Mouse (Mus musculus) MEL (cell line): ENCODE data around the gene Casr. TPM values are rescaled to one million over a fixed set of nuclear protein-coding genes. Genes with fewer than 3 reads are reported as not detected.

Experiments used
- DNase-seq: peaks from one replicate; pipeline ENCODE4 v3.0.0; 2011; ENCODE audit warnings: low read depth, low spot score
- H3K27ac ChIP-seq: 2 replicates; pipeline ENCODE4 v1.5.1; 2012; ENCODE audit warnings: low read depth, mild to moderate bottlenecking, control low read depth, low read length, moderate library complexity; ENCODE audit not compliant: control insufficient read depth
- H3K27me3 ChIP-seq, 2 experiments: fragments of 150-350 bp in 1 of 2; sonication (generic) in 1 of 2; 2 replicates each; pipeline ENCODE4 v1.6.1; 2012; ENCODE audit warnings: low read length in 2 of 2, mild to moderate bottlenecking in 2 of 2, improper control_type of control experiment in 1 of 2, moderate library complexity in 1 of 2; ENCODE audit not compliant: insufficient read depth in 2 of 2, control insufficient read depth in 1 of 2
- H3K36me3 ChIP-seq, 2 experiments: 2 replicates each; pipeline ENCODE4 v1.6.1; 2012 to 2014; ENCODE audit warnings: low read length in 2 of 2, improper control_type of control experiment in 1 of 2, inconsistent platforms in 1 of 2, mild to moderate bottlenecking in 1 of 2; ENCODE audit not compliant: insufficient read depth in 2 of 2, control insufficient read depth in 1 of 2
- H3K4me1 ChIP-seq, 2 experiments: fragments of 150-350 bp in 1 of 2; sonication (generic) in 1 of 2; 2 replicates each; pipeline ENCODE4 v1.6.1; 2012; ENCODE audit warnings: low read length in 2 of 2, improper control_type of control experiment in 1 of 2, mild to moderate bottlenecking in 1 of 2; ENCODE audit not compliant: insufficient read depth in 2 of 2, control insufficient read depth in 1 of 2
- H3K4me3 ChIP-seq, 2 experiments: fragments of 150-350 bp in 1 of 2; sonication (generic) in 1 of 2; 2 replicates each; pipeline ENCODE4 v1.5.1; 2012; ENCODE audit warnings: low read depth in 2 of 2, low read length in 2 of 2, mild to moderate bottlenecking in 2 of 2, moderate library complexity in 2 of 2, control low read depth in 1 of 2, improper control_type of control experiment in 1 of 2; ENCODE audit not compliant: control insufficient read depth in 1 of 2, insufficient read depth in 1 of 2
- H3K79me2 ChIP-seq: 2 replicates; pipeline ENCODE4 v1.6.1; 2012; ENCODE audit warnings: mild to moderate bottlenecking, low read length, moderate library complexity; ENCODE audit not compliant: control insufficient read depth, poor library complexity, insufficient read depth
- H3K9ac ChIP-seq: 2 replicates; pipeline ENCODE4 v1.6.1; 2012; ENCODE audit warnings: low read depth, mild to moderate bottlenecking, control low read depth, low read length, moderate library complexity; ENCODE audit not compliant: control insufficient read depth, poor library complexity, severe bottlenecking
- H3K9me3 ChIP-seq: fragments of 150-350 bp; sonication (generic); replicated peaks from 2 replicates; pipeline ENCODE4 v1.6.1; 2012; ENCODE audit warnings: mild to moderate bottlenecking, low read length, improper control_type of control experiment, moderate library complexity; ENCODE audit not compliant: insufficient read depth
- BHLHE40 ChIP-seq: IDR thresholded peaks from 2 replicates; pipeline ENCODE4 v1.6.1; 2012; ENCODE audit warnings: low read depth, mild to moderate bottlenecking, inconsistent platforms, low read length, improper control_type of control experiment, borderline replicate concordance
- CTCF ChIP-seq, 3 experiments: IDR thresholded peaks in 2 of 3; conservative IDR thresholded peaks in 1 of 3; 2 replicates each; pipeline ENCODE4 v1.5.1; 2011 to 2012; ENCODE audit warnings: low read length in 3 of 3, low read depth in 2 of 3, mild to moderate bottlenecking in 2 of 3, improper control_type of control experiment in 1 of 3, inconsistent platforms in 1 of 3, mixed read lengths in 1 of 3, moderate library complexity in 1 of 3; ENCODE audit not compliant: control insufficient read depth in 1 of 3, insufficient read depth in 1 of 3, poor library complexity in 1 of 3, severe bottlenecking in 1 of 3
- ELF1 ChIP-seq: IDR thresholded peaks from 2 replicates; pipeline ENCODE4 v1.6.1; 2014; ENCODE audit warnings: low read depth, mild to moderate bottlenecking, inconsistent platforms, low read length, improper control_type of control experiment, moderate library complexity
- EP300 ChIP-seq, 2 experiments: IDR thresholded peaks; 2 replicates each; pipeline ENCODE4 v1.6.1; 2011; ENCODE audit warnings: improper control_type of control experiment in 2 of 2, low read length in 2 of 2, low read depth in 1 of 2, mild to moderate bottlenecking in 1 of 2
- ETS1 ChIP-seq: IDR thresholded peaks from 2 replicates; pipeline ENCODE4 v1.6.1; 2012; ENCODE audit warnings: low read depth, mild to moderate bottlenecking, inconsistent platforms, low read length, improper control_type of control experiment, moderate library complexity
- GABPA ChIP-seq: IDR thresholded peaks from 2 replicates; pipeline ENCODE4 v1.6.1; 2012; ENCODE audit warnings: low read depth, mild to moderate bottlenecking, inconsistent platforms, low read length, improper control_type of control experiment, moderate library complexity
- GATA1 ChIP-seq: IDR thresholded peaks from 2 replicates; pipeline ENCODE4 v1.6.1; 2011; ENCODE audit warnings: low read depth, low read length, improper control_type of control experiment
- HCFC1 ChIP-seq: IDR thresholded peaks from 2 replicates; pipeline ENCODE4 v1.6.1; 2012; ENCODE audit warnings: low read depth, mild to moderate bottlenecking, inconsistent platforms, low read length, improper control_type of control experiment, moderate library complexity
- MAFK ChIP-seq: IDR thresholded peaks from 2 replicates; pipeline ENCODE4 v1.6.1; 2011; ENCODE audit warnings: low read depth, mild to moderate bottlenecking, low read length, improper control_type of control experiment, borderline replicate concordance
- MAZ ChIP-seq: IDR thresholded peaks from 2 replicates; pipeline ENCODE4 v1.6.1; 2012; ENCODE audit warnings: low read depth, mild to moderate bottlenecking, inconsistent platforms, low read length, improper control_type of control experiment
- MEF2A ChIP-seq: IDR thresholded peaks from 2 replicates; pipeline ENCODE4 v1.6.1; 2014; ENCODE audit warnings: low read depth, mild to moderate bottlenecking, inconsistent platforms, low read length, improper control_type of control experiment; ENCODE audit not compliant: poor library complexity, insufficient replicate concordance, severe bottlenecking; ENCODE audit errors: extremely low read depth
- MXI1 ChIP-seq: IDR thresholded peaks from 2 replicates; pipeline ENCODE4 v1.6.1; 2011; ENCODE audit warnings: mild to moderate bottlenecking, low read depth, low read length, improper control_type of control experiment
- MYB ChIP-seq: IDR thresholded peaks from 2 replicates; pipeline ENCODE4 v1.6.1; 2011; ENCODE audit warnings: mild to moderate bottlenecking, low read depth, low read length, improper control_type of control experiment
- POLR2A ChIP-seq, 2 experiments: IDR thresholded peaks; 2 replicates each; pipeline ENCODE4 v1.6.1; 2011 to 2012; ENCODE audit warnings: low read length in 2 of 2, mild to moderate bottlenecking in 2 of 2, control low read depth in 1 of 2, improper control_type of control experiment in 1 of 2, low read depth in 1 of 2, moderate library complexity in 1 of 2; ENCODE audit not compliant: control insufficient read depth in 1 of 2, insufficient read depth in 1 of 2, poor library complexity in 1 of 2
- POLR2AphosphoS2 ChIP-seq: IDR thresholded peaks from 2 replicates; pipeline ENCODE4 v1.6.1; 2011; ENCODE audit warnings: low read length, improper control_type of control experiment
- RAD21 ChIP-seq: IDR thresholded peaks from 2 replicates; pipeline ENCODE4 v1.6.1; 2011; ENCODE audit warnings: mild to moderate bottlenecking, low read depth, low read length, improper control_type of control experiment
- RCOR1 ChIP-seq: IDR thresholded peaks from 2 replicates; pipeline ENCODE4 v1.6.1; 2012; ENCODE audit warnings: low read depth, mild to moderate bottlenecking, inconsistent platforms, low read length, improper control_type of control experiment
- SIN3A ChIP-seq: IDR thresholded peaks from 2 replicates; pipeline ENCODE4 v1.6.1; 2012; ENCODE audit warnings: low read length, improper control_type of control experiment, inconsistent platforms
- SMC3 ChIP-seq: IDR thresholded peaks from 2 replicates; pipeline ENCODE4 v1.6.1; 2011; ENCODE audit warnings: low read depth, low read length, improper control_type of control experiment
- TBP ChIP-seq: IDR thresholded peaks from 2 replicates; pipeline ENCODE4 v1.8.0; 2011; ENCODE audit warnings: low read depth, low read length, improper control_type of control experiment
- TCF12 ChIP-seq: IDR thresholded peaks from 2 replicates; pipeline ENCODE4 v1.6.1; 2014; ENCODE audit warnings: low read depth, mild to moderate bottlenecking, inconsistent platforms, low read length, improper control_type of control experiment, moderate library complexity
- ZC3H11A ChIP-seq: IDR thresholded peaks from 2 replicates; pipeline ENCODE4 v1.6.1; 2012; ENCODE audit warnings: low read depth, mild to moderate bottlenecking, inconsistent platforms, low read length, improper control_type of control experiment
- ZMIZ1 ChIP-seq: IDR thresholded peaks from 2 replicates; pipeline ENCODE4 v1.6.1; 2012; ENCODE audit warnings: low read depth, mild to moderate bottlenecking, inconsistent platforms, low read length, improper control_type of control experiment, moderate library complexity
- polyA plus RNA-seq, 2 experiments: library from polyadenylated mRNA; stranded (reverse) in 1 of 2; unstranded in 1 of 2; fragments of >175 nt in 1 of 2; fragments of >200 nt in 1 of 2; gene quantifications; 2 replicates each; pipeline versions ENCODE4 v1.2.1 to v1.2.4; 2012; ENCODE audit warnings: low replicate concordance in 2 of 2, low read depth in 1 of 2; ENCODE audit not compliant: insufficient read length in 2 of 2, insufficient read depth in 1 of 2, missing spikeins in 1 of 2
- total RNA-seq: library from RNA; depleted of rRNA; stranded (reverse); fragments of 300-350 nt; gene quantifications from 2 replicates; pipeline ENCODE4 v1.2.3, GENCODE M21; 2012

The Casr gene
- total and polyA plus RNA-seq, 3 experiments, result not detected

GRCm38 (mm10) chr16:36473217-36474216, 88.4 kb downstream of the Casr start:
- H3K9ac ChIP-seq, result no peak overlapping the region
- no peak overlapping the region for H3K27ac ChIP-seq
- TF ChIP-seq CTCF (IDR thresholded peaks at IDR 0.05 in 2 of 3, conservative IDR thresholded peaks at IDR 0.05 in 1 of 3; ENCODE audit: control insufficient read depth in 1 of 3, insufficient read depth in 1 of 3, low read depth in 2 of 3, low read length in 3 of 3, poor library complexity in 1 of 3, severe bottlenecking in 1 of 3), result peak; percentile 67 to 81 (median 77)
- no peak for TF ChIP-seq MAZ
- peak; percentile 87 for TF ChIP-seq SMC3
- no peak for TF ChIP-seq RCOR1
- TF ChIP-seq MEF2A, result no peak
- TF ChIP-seq BHLHE40, result no peak
- no peak for TF ChIP-seq TCF12
- TF ChIP-seq POLR2A (IDR thresholded peaks at IDR 0.05; ENCODE audit: control insufficient read depth in 1 of 2, insufficient read depth in 1 of 2, low read depth in 1 of 2, low read length in 2 of 2, poor library complexity in 1 of 2), result no peak
- no peak for TF ChIP-seq MXI1
- peak; percentile 79 for TF ChIP-seq ZC3H11A
- no peak for TF ChIP-seq EP300 (IDR thresholded peaks at IDR 0.05; ENCODE audit: low read depth in 1 of 2, low read length in 2 of 2)
- TF ChIP-seq GABPA, result no peak
- TF ChIP-seq TBP, result no peak
- TF ChIP-seq RAD21, result peak; percentile 83
- TF ChIP-seq MAFK, result no peak
- no peak for TF ChIP-seq SIN3A
- no peak for TF ChIP-seq ETS1
- no peak for TF ChIP-seq ELF1
- no peak for TF ChIP-seq POLR2AphosphoS2
- H3K79me2 ChIP-seq, result no peaks in the 10 kb centered on the region
- DNase-seq, result peak; percentile 36
- H3K4me3 ChIP-seq, result no peak overlapping the region
- no peaks in the 10 kb centered on the region for H3K36me3 ChIP-seq
- no peaks in the 10 kb centered on the region for H3K27me3 ChIP-seq
- H3K4me1 ChIP-seq, result no peaks in the 10 kb centered on the region; a peak in 1 of 4 replicates
- H3K9me3 ChIP-seq, result no peaks in the 10 kb centered on the region

GRCm38 (mm10) chr16:36471066-36471633, 90.8 kb downstream of the Casr start:
- Histone ChIP-seq H3K9me3 (no peaks in the 10 kb centered on the region), H3K27ac (no peak overlapping the region), H3K4me1 (peaks cover 0 to 2% of the 10 kb centered on the region in 2 experiments; a peak in 1 of 4 replicates), H3K9ac (no peak overlapping the region)
- TF ChIP-seq MYB, result no peak
- TF ChIP-seq ZMIZ1, result no peak
- no peak for TF ChIP-seq GATA1
- no peak for TF ChIP-seq BHLHE40
- no peak for TF ChIP-seq HCFC1
- TF ChIP-seq POLR2A (IDR thresholded peaks at IDR 0.05; ENCODE audit: control insufficient read depth in 1 of 2, insufficient read depth in 1 of 2, low read depth in 1 of 2, low read length in 2 of 2, poor library complexity in 1 of 2), result no peak
- TF ChIP-seq, all 39 proteins: peak for 0
- Histone ChIP-seq H3K36me3 (no peaks in the 10 kb centered on the region), H3K79me2 (no peaks in the 10 kb centered on the region), H3K27me3 (no peaks in the 10 kb centered on the region), H3K4me3 (no peak overlapping the region)
- DNase-seq, result no peak
